Mouse (Mus musculus) heart, embryonic 14.5 days (tissue): ENCODE measurements around the gene Tox2. TPM values are rescaled to one million over a fixed set of nuclear protein-coding genes. Genes with fewer than 3 reads are reported as not detected.

Experiments
- ATAC-seq: fragments of 200-750 bp; cut with Nextera tagmentation; 2 replicates; pipeline ENCODE4 v1.8.0; 2017; ENCODE audit warnings: low read depth, moderate TSS enrichment; ENCODE audit not compliant: insufficient number of reproducible peaks, insufficient read depth, low FRiP score
- H3K27ac ChIP-seq, 2 experiments: fragments of 200-500 bp in 1 of 2; fragments of 300-500 bp in 1 of 2; sonication (generic) in 1 of 2; replicated peaks in 1 of 2; 2 replicates each; pipeline ENCODE4 v1.5.1; 2012 to 2014; ENCODE audit warnings: low read depth in 2 of 2, low read length in 2 of 2, control low read depth in 1 of 2, mild to moderate bottlenecking in 1 of 2, mixed read lengths in 1 of 2; ENCODE audit not compliant: control insufficient read depth in 1 of 2, insufficient read depth in 1 of 2
- H3K27me3 ChIP-seq: fragments of 300-500 bp; sonication (generic); 2 replicates; pipeline ENCODE4 v1.6.1; 2014; ENCODE audit warnings: mild to moderate bottlenecking, low read length, control low read depth; ENCODE audit not compliant: control insufficient read depth, insufficient read depth
- H3K36me3 ChIP-seq: fragments of 300-500 bp; sonication (generic); 2 replicates; pipeline ENCODE4 v1.6.1; 2014; ENCODE audit warnings: mild to moderate bottlenecking, control low read depth, low read length, mixed read lengths; ENCODE audit not compliant: control insufficient read depth, insufficient read depth
- H3K4me1 ChIP-seq, 2 experiments: fragments of 200-500 bp in 1 of 2; fragments of 300-500 bp in 1 of 2; sonication (generic) in 1 of 2; 2 replicates each; pipeline ENCODE4 v1.6.1; 2012 to 2014; ENCODE audit warnings: low read length in 2 of 2, control low read depth in 1 of 2, mixed read lengths in 1 of 2; ENCODE audit not compliant: control insufficient read depth in 2 of 2, insufficient read depth in 2 of 2
- H3K4me2 ChIP-seq: fragments of 300-500 bp; sonication (generic); 2 replicates; pipeline ENCODE4 v1.6.1; 2014; ENCODE audit warnings: mild to moderate bottlenecking, low read length
- H3K4me3 ChIP-seq, 2 experiments: fragments of 200-500 bp in 1 of 2; fragments of 300-500 bp in 1 of 2; sonication (generic) in 1 of 2; 2 replicates each; pipeline ENCODE4 v1.5.1; 2012 to 2014; ENCODE audit warnings: low read length in 2 of 2, mild to moderate bottlenecking in 2 of 2, control low read depth in 1 of 2, low read depth in 1 of 2, moderate library complexity in 1 of 2; ENCODE audit not compliant: control insufficient read depth in 1 of 2, insufficient read depth in 1 of 2
- H3K9ac ChIP-seq: fragments of 300-500 bp; sonication (generic); 2 replicates; pipeline ENCODE4 v1.6.1; 2014; ENCODE audit warnings: mild to moderate bottlenecking, low read length
- H3K9me3 ChIP-seq: fragments of 300-500 bp; sonication (generic); 2 replicates; pipeline ENCODE4 v1.6.1; 2016; ENCODE audit warnings: low read length, control low read depth; ENCODE audit not compliant: control insufficient read depth
- WGBS: fragments of 180-500 bp; shearing (Covaris S2); extraction: QIAGEN DNeasy Blood & Tissue Kit; methylation state at CpG from one replicate; pipeline ENCODE4 v1.1.7; 2014; 5-methylcytosine and 5-hydroxymethylcytosine counted together
- polyA plus RNA-seq: library from polyadenylated mRNA; unstranded; fragments of >200 nt; fragmentation: Nextera tagmentation; extraction: Ambion mirVana; gene quantifications from 2 replicates; pipeline ENCODE4 v1.2.1, GENCODE M21; 2014

The Tox2 gene
- polyA plus RNA-seq, 1 experiment from 2014 or later = 3.8 TPM

DNA sequence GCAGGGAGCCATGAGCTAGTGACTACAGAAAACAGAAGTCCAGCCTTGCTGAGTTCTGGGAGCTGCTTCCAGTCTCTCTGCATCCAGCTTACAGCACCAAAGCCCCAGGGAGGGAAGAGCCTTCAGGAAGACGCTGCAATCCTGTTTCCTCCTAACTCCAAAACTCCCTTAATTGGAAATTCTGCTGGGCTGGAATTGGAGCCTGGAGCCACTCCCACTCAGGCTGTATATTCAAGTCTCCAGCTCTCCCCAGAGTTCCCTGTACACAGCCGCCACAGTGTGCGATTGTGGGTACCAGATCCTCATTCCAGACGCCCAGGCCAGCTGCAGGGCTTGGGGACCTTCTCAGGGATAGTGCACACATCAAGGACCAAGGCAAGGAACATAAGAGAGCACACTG is 167.2 kb downstream of the Tox2 start:
- WGBS = 31% methylated on average over 4 of the region's 4 CpGs
- Histone ChIP-seq H3K9me3 (no peaks in the 10 kb centered on the region), H3K9ac (peak overlapping the region; percentile 6; the same call in 1 of the 2 replicates), H3K4me1 (peaks cover 21 to 54% of the 10 kb centered on the region in 2 experiments), H3K4me3 (no peak overlapping the region), H3K27ac (peak overlapping the region; percentile 29 to 52; a peak in 3 of 4 replicates), H3K36me3 (peaks cover 91% of the 10 kb centered on the region), H3K4me2 (no peak overlapping the region), H3K27me3 (no peaks in the 10 kb centered on the region)
- no peak for ATAC-seq

GRCm38 (mm10) chr2:163372627-163373026 is 169.7 kb downstream of the Tox2 start:
- Histone ChIP-seq H3K4me2 (no peak overlapping the region), H3K9me3 (no peaks in the 10 kb centered on the region), H3K4me3 (no peak overlapping the region), H3K36me3 (peaks cover 91% of the 10 kb centered on the region), H3K9ac (no peak overlapping the region), H3K27ac (no peak overlapping the region; a peak in 1 of 4 replicates), H3K27me3 (0 out of 2 replicates have a peak, but pooled peaks cover 10% of the 10 kb centered on the region), H3K4me1 (peaks cover 35 to 73% of the 10 kb centered on the region in 2 experiments)
- 85% methylated on average over 1 of the region's 1 CpGs for WGBS
- no peak for ATAC-seq

Other genes starting within 250 kb of the Tox2 start
- not detected in 2 replicates for gene Sgk2, start 215.8 kb upstream of the Tox2 start, polyA plus RNA-seq
- gene Ift52, start 185.8 kb upstream of the Tox2 start, polyA plus RNA-seq = 36.1 and 38.7 TPM in 2 replicates
- gene Mybl2, start 148.4 kb upstream of the Tox2 start, polyA plus RNA-seq = 10.4 and 10.8 TPM in 2 replicates
- gene Gtsf1l, start 115.3 kb upstream of the Tox2 start, polyA plus RNA-seq = not detected in 2 replicates
- 25.5 and 29.4 TPM in 2 replicates for gene Jph2, start 194.9 kb downstream of the Tox2 start, polyA plus RNA-seq
- 52.6 and 56.8 TPM in 2 replicates for gene Oser1, start 221.6 kb downstream of the Tox2 start, polyA plus RNA-seq
- gene Gdap1l1, start 235.4 kb downstream of the Tox2 start, polyA plus RNA-seq = 0.39 and 0.54 TPM in 2 replicates